Mouse (Mus musculus): Measurements from ENCODE around the gene Fgfr2.

GRCm38 (mm10) chr7:131807257-131807656, 1315.9 kb downstream of the Fgfr2 start:
- no peak for TF ChIP-seq POLR2A (IDR thresholded peaks at IDR 0.05; ENCODE audit: low read depth, low read length)
- no peak for TF ChIP-seq CTCF (IDR thresholded peaks at IDR 0.05; ENCODE audit: borderline replicate concordance, insufficient read depth, low read length)
